Mouse (Mus musculus) embryonic fibroblast, embryonic 13.5 days (primary cell): ENCODE results near the gene Gm42906.

Experiments used
- CTCF ChIP-seq: IDR thresholded peaks from 2 replicates; pipeline ENCODE4 v1.5.1; 2011; ENCODE audit warnings: mild to moderate bottlenecking, control low read depth, low read length, moderate library complexity, borderline replicate concordance; ENCODE audit not compliant: insufficient read depth
- POLR2A ChIP-seq: IDR thresholded peaks from 2 replicates; pipeline ENCODE4 v1.6.1; 2011; ENCODE audit warnings: low read depth, mild to moderate bottlenecking, control low read depth, low read length, moderate library complexity

GRCm38 (mm10) chr5:151148079-151148478 lies 279.9 kb downstream of the Gm42906 start:
- no peak for TF ChIP-seq POLR2A
- no peak for TF ChIP-seq CTCF
